Comparison of ENCODE assay signal across 23 mouse cellular contexts in genomic region chr7:129631453-129631852, GRCm38 (mm10). TPM values are rescaled to one million over a fixed set of nuclear protein-coding genes. Genes with fewer than 3 reads are reported as not detected.
A peak's percentile ranks its signal among the peaks of the same experiment; 100 is the strongest.
DNase-seq lines count a peak whose midpoint lies in the region; ATAC-seq lines count a peak whose summit lies in the region.
"Had no signal": no experiment of that assay in that cellular context is flagged by ENCODE, and none has a peak within 500 bp of the region (broad histone marks: within the 10 kb centered on the region; RNA-seq: fewer than 3 reads in every experiment).

No protein-coding gene starts in this region.

- H3K36me3 ChIP-seq in heart, embryonic 15.5 days = peaks cover 58% of the 10 kb centered on the region
- H3K36me3 ChIP-seq in lung, embryonic 16.5 days (ENCODE audit: control insufficient read depth, insufficient read depth, low read length) = peaks cover 34% of the 10 kb centered on the region

- no peaks in the 10 kb centered on the region for H3K9me3 ChIP-seq in heart, embryonic 15.5 days (replicated peaks)
- no peaks in the 10 kb centered on the region for H3K9me3 ChIP-seq in lung, embryonic 16.5 days (ENCODE audit: control insufficient read depth, low read length)
- H3K9me3 ChIP-seq: embryonic facial prominence, embryonic 10.5 days; forebrain, embryonic 15.5 days; megakaryocyte, embryonic 14.5 days; midbrain, embryonic 15.5 days; neural tube, embryonic 12.5 days had no signal

- no peak overlapping the region for H3K9ac ChIP-seq in heart, embryonic 15.5 days
- no peak overlapping the region for H3K9ac ChIP-seq in lung, embryonic 16.5 days (ENCODE audit: low read length)
- H3K9ac ChIP-seq: forebrain, embryonic 15.5 days; lung, embryonic 14.5 days; midbrain, embryonic 15.5 days; neural tube, embryonic 12.5 days had no signal

- peak; percentile 16 to 48 for DNase-seq in frontal cortex, postnatal 36 days (ENCODE audit: low spot score in 2 of 2)
- DNase-seq in frontal cortex, postnatal 25 days (ENCODE audit: low spot score in 2 of 2) = no peak
- DNase-seq in heart, adult 18-20 months = no peak
- DNase-seq in lung, postnatal 4 days = no peak
- DNase-seq in right cerebral cortex, postnatal 25 days = peak; percentile 10
- DNase-seq in right cerebral cortex, postnatal 10 days (ENCODE audit: low spot score in 2 of 2) = no peak
- DNase-seq: adrenal gland, postnatal 36 days; cerebellum, adult 11 months; cerebellum, postnatal 10 days; kidney, adult 9 months; kidney, postnatal 14 days; lung, embryonic 14.5 days had no signal

- H3K4me1 ChIP-seq in heart, embryonic 15.5 days (replicated peaks) = peaks cover 12% of the 10 kb centered on the region
- H3K4me1 ChIP-seq in lung, embryonic 16.5 days (replicated peaks; ENCODE audit: control insufficient read depth, insufficient read depth, low read length) = no peaks in the 10 kb centered on the region
- H3K4me1 ChIP-seq: forebrain, embryonic 15.5 days; megakaryocyte, embryonic 14.5 days; midbrain, embryonic 15.5 days; neural tube, embryonic 12.5 days had no signal

- H3K27ac ChIP-seq in heart, embryonic 15.5 days = peak overlapping the region; percentile 55; the same call in 1 of the 2 replicates
- H3K27ac ChIP-seq in lung, embryonic 16.5 days (ENCODE audit: low read length) = no peak overlapping the region
- H3K27ac ChIP-seq: embryonic facial prominence, embryonic 10.5 days; forebrain, embryonic 15.5 days; hindbrain, postnatal 0 days; midbrain, embryonic 15.5 days; neural tube, embryonic 12.5 days; stomach, postnatal 0 days had no signal

- H3K4me2 ChIP-seq in heart, embryonic 15.5 days = no peak overlapping the region
- H3K4me2 ChIP-seq in lung, embryonic 16.5 days (ENCODE audit: low read depth, low read length) = no peak overlapping the region
- H3K4me2 ChIP-seq: forebrain, embryonic 15.5 days; lung, embryonic 14.5 days; midbrain, embryonic 15.5 days; neural tube, embryonic 12.5 days had no signal

- H3K27me3 ChIP-seq in heart, embryonic 15.5 days = no peaks in the 10 kb centered on the region
- no peaks in the 10 kb centered on the region for H3K27me3 ChIP-seq in lung, embryonic 16.5 days (ENCODE audit: control insufficient read depth, insufficient read depth, low read depth, low read length)
- H3K27me3 ChIP-seq: forebrain, embryonic 15.5 days; megakaryocyte, embryonic 14.5 days; midbrain, embryonic 15.5 days; neural tube, embryonic 12.5 days had no signal

- ATAC-seq in heart, embryonic 15.5 days (replicated peaks; ENCODE audit: insufficient number of reproducible peaks, insufficient read depth, low FRiP score, low read depth) = peak; percentile 65; the same call in 1 of the 2 replicates
- ATAC-seq in lung, embryonic 16.5 days (ENCODE audit: low read depth) = 0 out of 2 replicates have a peak, but pooled peaks have one; percentile 36
- ATAC-seq: CD4-positive, CD25-positive, alpha-beta regulatory T cell, adult 4 months; forebrain, embryonic 15.5 days; hindbrain, postnatal 0 days; intestine, embryonic 16.5 days; midbrain, embryonic 15.5 days had no signal

- 48% methylated on average over 6 of the region's 6 CpGs for WGBS in heart, embryonic 15.5 days
- whole genome bisulfite sequencing in lung, embryonic 16.5 days = 67% methylated on average over 6 of the region's 6 CpGs

- H3K4me3 ChIP-seq in heart, embryonic 15.5 days = no peak overlapping the region
- H3K4me3 ChIP-seq in lung, embryonic 16.5 days (ENCODE audit: low read length) = no peak overlapping the region
- H3K4me3 ChIP-seq: embryonic facial prominence, embryonic 10.5 days; forebrain, embryonic 15.5 days; megakaryocyte, embryonic 14.5 days; midbrain, embryonic 15.5 days; neural tube, embryonic 12.5 days had no signal

RNA-seq across cellular contexts. Expression of gene Wdr11, which starts 39.8 kb away (rescaled TPM):
- 20.7 and 27.1 TPM in 2 replicates for polyA plus RNA-seq in heart, embryonic 15.5 days (2015; fragmentation: Nextera tagmentation; extraction: Ambion mirVana)
- total RNA-seq in heart, adult 18-20 months (2021) = 10 to 100 TPM; 20.8 to 22.0 TPM
- polyA plus RNA-seq in lung, embryonic 16.5 days (2015; fragmentation: Nextera tagmentation; extraction: Ambion mirVana) = 38.4 and 43.1 TPM in 2 replicates

Comparison
In these comparisons a context has a peak if more than half of its experiments do, and no peak if none do; other contexts are left out.
1. DNase-seq: peak in frontal cortex, postnatal 36 days (2 of 2) and right cerebral cortex, postnatal 25 days (single experiment); none in frontal cortex, postnatal 25 days (0 of 2), heart, adult 18-20 months (0 of 2), lung, postnatal 4 days (0 of 2) and right cerebral cortex, postnatal 10 days (0 of 2).